Mouse (Mus musculus): ENCODE data around the gene Ubald2.
"Not testable (repeated sequence)": the region's sequence is repeated elsewhere in the genome, so short reads cannot be mapped to it uniquely, and the experiment has no call there.

Ubald2 gene

GRCm38 (mm10) chr11:116463833-116464232 is 29.9 kb downstream of the Ubald2 start:
- peak; percentile 82 for DNase-seq (ENCODE audit: low spot score)

GRCm38 (mm10) chr11:116466141-116466540 is 32.2 kb downstream of the Ubald2 start, which contains the start of gene Qrich2:
Gene Qrich2, minus strand, starts transcription at chr11:116466241.
- no peak for DNase-seq (ENCODE audit: low spot score)

GRCm38 (mm10) chr11:116468338-116468737 is 34.4 kb downstream of the Ubald2 start:
- not testable (repeated sequence) for DNase-seq (ENCODE audit: low spot score)

- no peak for DNase-seq (ENCODE audit: low spot score)
Measured at GRCm38 (mm10) chr11:116470249-116470648, 36.4 kb downstream of the Ubald2 start.

- no peak for DNase-seq (ENCODE audit: low spot score)
Measured at GRCm38 (mm10) chr11:116470896-116471295, 37.0 kb downstream of the Ubald2 start.

- DNase-seq (ENCODE audit: low spot score): no peak
Measured at GRCm38 (mm10) chr11:116472275-116472674, 38.4 kb downstream of the Ubald2 start.

GRCm38 (mm10) chr11:116476041-116476440 is 42.1 kb downstream of the Ubald2 start:
- DNase-seq (ENCODE audit: low spot score): no peak

GRCm38 (mm10) chr11:116476696-116477095 is 42.8 kb downstream of the Ubald2 start:
- no peak for DNase-seq (ENCODE audit: low spot score)

- DNase-seq (ENCODE audit: low spot score): peak; percentile 22
Measured at GRCm38 (mm10) chr11:116477160-116477759, 43.4 kb downstream of the Ubald2 start.

GRCm38 (mm10) chr11:116478978-116479377 is 45.1 kb downstream of the Ubald2 start:
- no peak for DNase-seq (ENCODE audit: low spot score)

GRCm38 (mm10) chr11:116479832-116480231 is 45.9 kb downstream of the Ubald2 start:
- no peak for DNase-seq (ENCODE audit: low spot score)

GRCm38 (mm10) chr11:116480975-116481374 is 47.1 kb downstream of the Ubald2 start:
- no peak for DNase-seq (ENCODE audit: low spot score)

- DNase-seq (ENCODE audit: low spot score): peak; percentile 27
Measured at GRCm38 (mm10) chr11:116481776-116482175, 47.9 kb downstream of the Ubald2 start.

GRCm38 (mm10) chr11:116484261-116484660 is 50.4 kb downstream of the Ubald2 start:
- no peak for DNase-seq (ENCODE audit: low spot score)

- DNase-seq (ENCODE audit: low spot score): no peak
Measured at GRCm38 (mm10) chr11:116488207-116488606, 54.3 kb downstream of the Ubald2 start.
